Mouse (Mus musculus) MEL (cell line): ENCODE results near the gene Kifc1.

ENCODE experiments used
- CTCF ChIP-seq, 3 experiments: IDR thresholded peaks in 2 of 3; conservative IDR thresholded peaks in 1 of 3; 2 replicates each; pipeline ENCODE4 v1.5.1; 2011 to 2012; ENCODE audit warnings: low read length in 3 of 3, low read depth in 2 of 3, mild to moderate bottlenecking in 2 of 3, improper control_type of control experiment in 1 of 3, inconsistent platforms in 1 of 3, mixed read lengths in 1 of 3, moderate library complexity in 1 of 3; ENCODE audit not compliant: control insufficient read depth in 1 of 3, insufficient read depth in 1 of 3, poor library complexity in 1 of 3, severe bottlenecking in 1 of 3
- EP300 ChIP-seq, 2 experiments: IDR thresholded peaks; 2 replicates each; pipeline ENCODE4 v1.6.1; 2011; ENCODE audit warnings: improper control_type of control experiment in 2 of 2, low read length in 2 of 2, low read depth in 1 of 2, mild to moderate bottlenecking in 1 of 2
- MAFK ChIP-seq: IDR thresholded peaks from 2 replicates; pipeline ENCODE4 v1.6.1; 2011; ENCODE audit warnings: low read depth, mild to moderate bottlenecking, low read length, improper control_type of control experiment, borderline replicate concordance
- MXI1 ChIP-seq: IDR thresholded peaks from 2 replicates; pipeline ENCODE4 v1.6.1; 2011; ENCODE audit warnings: mild to moderate bottlenecking, low read depth, low read length, improper control_type of control experiment
- POLR2A ChIP-seq, 2 experiments: IDR thresholded peaks; 2 replicates each; pipeline ENCODE4 v1.6.1; 2011 to 2012; ENCODE audit warnings: low read length in 2 of 2, mild to moderate bottlenecking in 2 of 2, control low read depth in 1 of 2, improper control_type of control experiment in 1 of 2, low read depth in 1 of 2, moderate library complexity in 1 of 2; ENCODE audit not compliant: control insufficient read depth in 1 of 2, insufficient read depth in 1 of 2, poor library complexity in 1 of 2
- TAL1 ChIP-seq: IDR thresholded peaks from 2 replicates; pipeline ENCODE4 v1.6.1; 2012; ENCODE audit warnings: mild to moderate bottlenecking, inconsistent platforms, low read length, moderate library complexity, mixed read lengths
- TCF12 ChIP-seq: IDR thresholded peaks from 2 replicates; pipeline ENCODE4 v1.6.1; 2014; ENCODE audit warnings: low read depth, mild to moderate bottlenecking, inconsistent platforms, low read length, improper control_type of control experiment, moderate library complexity

- TF ChIP-seq MAFK (no peak), TAL1 (no peak), TCF12 (no peak), EP300 (IDR thresholded peaks at IDR 0.05; ENCODE audit: low read depth in 1 of 2, low read length in 2 of 2) (no peak), POLR2A (IDR thresholded peaks at IDR 0.05; ENCODE audit: control insufficient read depth in 1 of 2, insufficient read depth in 1 of 2, low read depth in 1 of 2, low read length in 2 of 2, poor library complexity in 1 of 2) (no peak; a peak in 1 of 4 replicates), CTCF (IDR thresholded peaks at IDR 0.05 in 2 of 3, conservative IDR thresholded peaks at IDR 0.05 in 1 of 3; ENCODE audit: control insufficient read depth in 1 of 3, insufficient read depth in 1 of 3, low read depth in 2 of 3, low read length in 3 of 3, poor library complexity in 1 of 3, severe bottlenecking in 1 of 3) (no peak), MXI1 (no peak)
Observed at GRCm38 (mm10) chr17:33829561-33829960, 60.9 kb downstream of the Kifc1 start.
